Mouse (Mus musculus): ENCODE measurements around the gene Cnbd2. TPM values are rescaled to one million over a fixed set of nuclear protein-coding genes. Genes with fewer than 3 reads are reported as not detected.
A peak's percentile ranks its signal among the peaks of the same experiment; 100 is the strongest.

The Cnbd2 gene
- polyA plus RNA-seq, 1 experiment from 2014 or later: 4.9 TPM

DNA sequence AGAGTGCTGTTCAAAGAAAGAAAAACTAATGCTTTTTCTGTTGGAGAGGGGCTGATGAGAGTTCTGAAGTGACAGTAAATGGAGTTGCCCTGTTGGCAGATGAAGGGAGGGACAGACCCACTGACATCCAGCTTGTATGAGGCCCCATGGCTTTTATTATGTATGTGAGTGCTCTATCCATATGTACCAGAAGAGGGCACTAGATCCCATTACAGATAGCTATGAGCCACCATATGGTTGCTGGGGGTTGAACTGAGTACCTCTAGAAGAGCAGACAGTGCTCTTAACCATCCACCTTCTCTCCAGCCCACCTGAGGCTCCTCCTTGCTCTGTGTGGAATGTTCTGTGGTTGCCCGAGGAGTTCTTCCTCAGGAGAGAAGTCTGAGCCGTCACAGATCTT is 6.3 kb upstream of the Cnbd2 start:
- ATAC-seq (0 out of 2 replicates have a peak, but pooled peaks have one; percentile 15), DNase-seq (ENCODE audit: low spot score) (peak; percentile 68)
- H3K4me3 ChIP-seq (ENCODE audit: low read depth, low read length): no peak overlapping the region
- no peak overlapping the region for H3K27ac ChIP-seq (ENCODE audit: low read depth, low read length)
- H3K36me3 ChIP-seq (ENCODE audit: control insufficient read depth, insufficient read depth, low read length): peaks cover 56% of the 10 kb centered on the region
- WGBS: 78% methylated on average over 2 of the region's 2 CpGs
- no peaks in the 10 kb centered on the region for H3K27me3 ChIP-seq (replicated peaks; ENCODE audit: control insufficient read depth, insufficient read depth, low read length)
- H3K4me1 ChIP-seq (ENCODE audit: control insufficient read depth, insufficient read depth, low read length): no peaks in the 10 kb centered on the region
- H3K9me3 ChIP-seq (replicated peaks; ENCODE audit: control insufficient read depth, low read length): no peaks in the 10 kb centered on the region
- H3K9ac ChIP-seq (ENCODE audit: low read length): no peak overlapping the region
- no peak overlapping the region for H3K4me2 ChIP-seq (ENCODE audit: low read length)

DNA sequence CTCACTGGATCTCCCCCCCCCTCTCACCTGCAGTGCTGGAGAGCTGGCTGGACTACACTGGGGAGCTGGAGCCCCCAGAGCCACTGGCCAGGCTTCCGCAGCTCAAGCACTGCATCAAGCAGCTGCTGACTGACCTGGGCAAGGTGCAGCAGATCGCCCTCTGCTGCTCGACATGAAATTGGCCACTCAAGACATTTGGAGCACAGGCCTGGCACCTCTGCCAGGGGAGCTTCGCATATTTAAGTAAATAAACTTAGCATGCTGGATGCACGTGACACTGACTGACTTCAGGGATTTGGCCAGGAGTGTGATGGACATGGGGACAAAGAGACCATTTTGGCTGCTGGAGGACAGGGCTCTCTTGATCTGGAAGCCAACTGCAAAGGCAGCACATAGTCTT is 4.8 kb upstream of the Cnbd2 start:
- peak; percentile 33 for DNase-seq (ENCODE audit: low spot score)
- no peak for ATAC-seq

DNA sequence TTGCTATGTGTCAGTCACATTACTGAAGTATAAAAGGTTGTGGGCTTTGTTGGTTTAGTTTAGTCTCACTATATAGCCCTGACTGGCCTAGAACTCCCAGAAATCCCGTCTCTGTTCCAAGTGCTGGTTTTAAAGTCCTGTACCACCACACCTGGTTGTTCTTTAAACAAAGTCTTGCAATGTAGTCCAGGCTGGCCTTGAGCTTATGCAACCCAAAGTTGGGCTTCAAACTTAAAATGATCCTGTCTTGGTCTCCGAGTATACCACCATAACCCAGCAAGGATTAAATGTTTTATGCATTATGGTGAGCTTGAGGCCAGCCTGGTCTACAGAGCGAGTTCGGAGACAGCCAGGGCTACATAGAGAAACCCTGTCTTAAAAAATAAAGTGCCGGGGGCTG is 2.2 kb upstream of the Cnbd2 start:
- Histone ChIP-seq H3K27me3 (replicated peaks; ENCODE audit: control insufficient read depth, insufficient read depth, low read length) (no peaks in the 10 kb centered on the region), H3K36me3 (ENCODE audit: control insufficient read depth, insufficient read depth, low read length) (peaks cover 19% of the 10 kb centered on the region), H3K4me3 (ENCODE audit: low read depth, low read length) (no peak overlapping the region), H3K4me2 (ENCODE audit: low read length) (no peak overlapping the region), H3K27ac (ENCODE audit: low read depth, low read length) (no peak overlapping the region), H3K4me1 (ENCODE audit: control insufficient read depth, insufficient read depth, low read length) (no peaks in the 10 kb centered on the region), H3K9me3 (replicated peaks; ENCODE audit: control insufficient read depth, low read length) (no peaks in the 10 kb centered on the region), H3K9ac (ENCODE audit: low read length) (no peak overlapping the region)
- no peak for ATAC-seq
- no peak for DNase-seq (ENCODE audit: low spot score)
- WGBS: 96% methylated on average over 5 of the region's 5 CpGs

More for the DNA sequence above, 4.8 kb upstream of the Cnbd2 start:
- no peak overlapping the region for H3K27ac ChIP-seq (ENCODE audit: low read depth, low read length)
- no peak overlapping the region for H3K9ac ChIP-seq (ENCODE audit: low read length)
- no peak overlapping the region for H3K4me2 ChIP-seq (ENCODE audit: low read length)
- H3K36me3 ChIP-seq (ENCODE audit: control insufficient read depth, insufficient read depth, low read length): peaks cover 42% of the 10 kb centered on the region
- no peak overlapping the region for H3K4me3 ChIP-seq (ENCODE audit: low read depth, low read length)
- no peaks in the 10 kb centered on the region for H3K27me3 ChIP-seq (replicated peaks; ENCODE audit: control insufficient read depth, insufficient read depth, low read length)
- WGBS: 50% methylated on average over 5 of the region's 5 CpGs
- H3K9me3 ChIP-seq (replicated peaks; ENCODE audit: control insufficient read depth, low read length): no peaks in the 10 kb centered on the region
- H3K4me1 ChIP-seq (ENCODE audit: control insufficient read depth, insufficient read depth, low read length): no peaks in the 10 kb centered on the region

DNA sequence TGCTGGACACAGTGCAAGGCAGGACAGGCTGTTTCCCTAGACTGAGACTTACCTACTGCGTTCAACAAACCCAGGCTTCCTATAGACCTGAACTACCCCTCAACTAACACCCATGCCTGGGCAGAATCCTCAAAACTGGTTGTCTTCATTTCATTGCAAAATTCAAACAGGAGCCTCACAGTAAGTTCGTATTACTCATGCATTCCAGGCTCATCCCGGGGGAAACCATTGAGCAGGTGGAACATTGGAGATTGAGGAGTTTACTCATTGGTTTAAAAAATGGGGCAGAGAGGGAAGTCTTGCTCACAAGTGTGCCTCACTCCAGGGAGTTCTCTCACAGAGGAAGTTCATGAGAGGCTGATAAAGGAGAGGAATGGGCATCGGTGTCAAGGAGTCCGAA is 1.6 kb upstream of the Cnbd2 start:
- DNase-seq (ENCODE audit: low spot score) (no peak), ATAC-seq (no peak)
- H3K4me3 ChIP-seq (ENCODE audit: low read depth, low read length): no peak overlapping the region
- no peak overlapping the region for H3K27ac ChIP-seq (ENCODE audit: low read depth, low read length)
- 97% methylated on average over 5 of the region's 5 CpGs for WGBS
- H3K9ac ChIP-seq (ENCODE audit: low read length): no peak overlapping the region
- no peaks in the 10 kb centered on the region for H3K4me1 ChIP-seq (ENCODE audit: control insufficient read depth, insufficient read depth, low read length)
- H3K36me3 ChIP-seq (ENCODE audit: control insufficient read depth, insufficient read depth, low read length): peaks cover 14% of the 10 kb centered on the region
- H3K4me2 ChIP-seq (ENCODE audit: low read length): no peak overlapping the region
- no peaks in the 10 kb centered on the region for H3K27me3 ChIP-seq (replicated peaks; ENCODE audit: control insufficient read depth, insufficient read depth, low read length)
- H3K9me3 ChIP-seq (replicated peaks; ENCODE audit: control insufficient read depth, low read length): no peaks in the 10 kb centered on the region

DNA sequence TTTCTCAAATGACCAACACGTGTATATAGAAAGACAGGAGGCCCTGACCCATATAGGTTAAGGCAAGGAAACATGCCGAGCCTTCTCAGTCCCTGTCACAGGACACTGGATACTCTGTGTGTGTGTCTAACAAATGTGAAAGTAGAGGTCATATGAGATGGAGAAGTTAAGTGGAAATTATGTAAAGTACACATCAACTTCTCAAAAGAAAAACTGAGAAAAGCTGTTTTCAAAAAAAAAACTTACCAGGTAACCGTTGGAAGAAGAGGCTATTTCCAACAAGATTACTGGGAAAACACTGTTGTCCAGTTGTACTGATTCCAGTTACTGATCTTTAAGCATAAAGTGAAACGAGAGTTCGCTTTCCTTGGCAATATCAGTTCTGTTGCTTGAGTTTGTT is 1.2 kb upstream of the Cnbd2 start:
- Histone ChIP-seq H3K4me2 (ENCODE audit: low read length) (peak overlapping the region; percentile 83), H3K27me3 (replicated peaks; ENCODE audit: control insufficient read depth, insufficient read depth, low read length) (no peaks in the 10 kb centered on the region), H3K36me3 (ENCODE audit: control insufficient read depth, insufficient read depth, low read length) (peaks cover 11% of the 10 kb centered on the region; the same call in 1 of the 2 replicates), H3K9ac (ENCODE audit: low read length) (no peak overlapping the region), H3K4me3 (ENCODE audit: low read depth, low read length) (peak overlapping the region; percentile 93; the same call in 1 of the 2 replicates), H3K27ac (ENCODE audit: low read depth, low read length) (no peak overlapping the region), H3K9me3 (replicated peaks; ENCODE audit: control insufficient read depth, low read length) (no peaks in the 10 kb centered on the region), H3K4me1 (ENCODE audit: control insufficient read depth, insufficient read depth, low read length) (no peaks in the 10 kb centered on the region)
- no peak for DNase-seq (ENCODE audit: low spot score)
- 88% methylated on average over 5 of the region's 5 CpGs for WGBS
- ATAC-seq: no peak

DNA sequence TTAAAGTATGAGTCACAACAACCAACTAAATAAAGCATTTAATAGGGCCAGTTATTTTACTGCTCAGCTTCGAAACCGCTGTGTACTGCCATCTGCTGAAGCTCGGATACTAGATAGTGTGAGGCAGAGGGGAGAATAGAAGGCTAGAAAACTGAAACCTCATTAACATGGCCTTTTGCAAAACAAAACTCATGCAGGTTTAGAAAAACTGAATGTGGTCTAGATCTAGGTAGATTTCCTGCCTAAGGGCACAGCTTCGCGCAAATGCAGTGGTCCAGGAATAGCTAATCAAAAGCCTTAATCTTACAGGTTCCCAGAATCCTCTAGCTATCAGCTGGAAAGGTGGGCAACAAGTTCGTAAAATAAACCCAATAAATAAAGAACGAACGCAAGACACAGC is 658 bp upstream of the Cnbd2 start:
- DNase-seq (ENCODE audit: low spot score) (peak; percentile 33), ATAC-seq (0 out of 2 replicates have a peak, but pooled peaks have one; percentile 4)
- peak overlapping the region; percentile 83 for H3K4me2 ChIP-seq (ENCODE audit: low read length)
- H3K4me1 ChIP-seq (ENCODE audit: control insufficient read depth, insufficient read depth, low read length): no peaks in the 10 kb centered on the region
- peak overlapping the region; percentile 92 for H3K9ac ChIP-seq (ENCODE audit: low read length)
- peak overlapping the region; percentile 94 for H3K27ac ChIP-seq (ENCODE audit: low read depth, low read length)
- 18% methylated on average over 8 of the region's 8 CpGs for WGBS
- H3K36me3 ChIP-seq (ENCODE audit: control insufficient read depth, insufficient read depth, low read length): peaks cover 10% of the 10 kb centered on the region; the same call in 1 of the 2 replicates
- H3K9me3 ChIP-seq (replicated peaks; ENCODE audit: control insufficient read depth, low read length): no peaks in the 10 kb centered on the region
- H3K4me3 ChIP-seq (ENCODE audit: low read depth, low read length): peak overlapping the region; percentile 93
- no peaks in the 10 kb centered on the region for H3K27me3 ChIP-seq (replicated peaks; ENCODE audit: control insufficient read depth, insufficient read depth, low read length)

DNA sequence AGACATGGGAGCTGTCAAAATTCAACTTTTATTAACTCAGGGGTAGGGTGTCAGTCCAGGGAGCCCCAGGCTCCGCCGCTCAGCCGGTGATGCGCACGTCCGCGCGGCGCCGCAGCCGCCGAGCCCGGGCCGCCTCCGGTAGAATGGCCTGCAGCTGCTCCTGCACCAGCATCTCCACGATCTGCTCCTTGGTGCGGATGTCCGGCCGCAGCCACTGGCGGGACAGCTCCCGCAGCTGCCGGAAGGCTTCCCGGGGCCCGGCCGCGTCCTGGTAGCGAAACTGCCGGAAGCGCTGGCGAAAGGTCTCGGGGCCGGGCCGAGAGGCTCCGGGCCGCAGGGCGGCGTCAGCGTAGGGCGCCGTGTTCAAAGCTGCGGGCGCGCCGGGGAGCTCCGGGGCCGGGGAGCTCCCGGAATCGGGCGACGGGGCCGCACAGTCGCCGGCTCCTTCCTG is 233 bp upstream of the Cnbd2 start:
- Histone ChIP-seq H3K4me1 (ENCODE audit: control insufficient read depth, insufficient read depth, low read length) (no peaks in the 10 kb centered on the region), H3K9me3 (replicated peaks; ENCODE audit: control insufficient read depth, low read length) (no peaks in the 10 kb centered on the region), H3K27me3 (replicated peaks; ENCODE audit: control insufficient read depth, insufficient read depth, low read length) (no peaks in the 10 kb centered on the region), H3K9ac (ENCODE audit: low read length) (peak overlapping the region; percentile 92), H3K36me3 (ENCODE audit: control insufficient read depth, insufficient read depth, low read length) (peaks cover 6% of the 10 kb centered on the region; the same call in 1 of the 2 replicates), H3K27ac (ENCODE audit: low read depth, low read length) (peak overlapping the region; percentile 94), H3K4me3 (ENCODE audit: low read depth, low read length) (peak overlapping the region; percentile 93), H3K4me2 (ENCODE audit: low read length) (peak overlapping the region; percentile 83)
- under 1% methylated on average over 53 of the region's 53 CpGs for WGBS
- ATAC-seq: peak; percentile 43
- no peak for DNase-seq (ENCODE audit: low spot score)

DNA sequence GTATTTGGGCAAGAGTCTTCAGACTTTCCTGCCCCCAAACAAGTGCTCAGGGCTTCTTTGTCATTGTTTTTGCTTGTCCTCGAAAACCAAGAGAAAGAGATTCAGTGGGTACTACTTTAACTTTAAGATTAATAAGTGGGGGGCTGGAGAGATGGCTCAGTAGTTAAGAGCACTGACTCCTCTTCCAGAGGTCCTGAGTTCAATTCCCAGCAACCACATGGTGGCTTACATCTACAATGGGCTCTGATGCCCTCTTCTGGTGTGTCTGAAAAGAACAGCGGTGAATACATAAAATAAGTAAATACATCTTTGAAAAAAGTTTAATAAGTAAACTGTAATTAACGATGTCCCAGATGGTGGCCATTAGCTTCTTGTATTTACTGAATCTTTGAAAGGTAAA is 1.1 kb downstream of the Cnbd2 start:
- H3K27ac ChIP-seq (ENCODE audit: low read depth, low read length): peak overlapping the region; percentile 94; the same call in 1 of the 2 replicates
- ATAC-seq: no peak
- H3K9ac ChIP-seq (ENCODE audit: low read length): peak overlapping the region; percentile 92
- no peaks in the 10 kb centered on the region for H3K4me1 ChIP-seq (ENCODE audit: control insufficient read depth, insufficient read depth, low read length)
- peaks cover 1% of the 10 kb centered on the region; the same call in 1 of the 2 replicates for H3K36me3 ChIP-seq (ENCODE audit: control insufficient read depth, insufficient read depth, low read length)
- WGBS: 48% methylated on average over 3 of the region's 3 CpGs
- no peaks in the 10 kb centered on the region for H3K27me3 ChIP-seq (replicated peaks; ENCODE audit: control insufficient read depth, insufficient read depth, low read length)
- H3K4me3 ChIP-seq (ENCODE audit: low read depth, low read length): peak overlapping the region; percentile 93
- peak overlapping the region; percentile 83 for H3K4me2 ChIP-seq (ENCODE audit: low read length)
- no peaks in the 10 kb centered on the region for H3K9me3 ChIP-seq (replicated peaks; ENCODE audit: control insufficient read depth, low read length)
- no peak for DNase-seq (ENCODE audit: low spot score)

DNA sequence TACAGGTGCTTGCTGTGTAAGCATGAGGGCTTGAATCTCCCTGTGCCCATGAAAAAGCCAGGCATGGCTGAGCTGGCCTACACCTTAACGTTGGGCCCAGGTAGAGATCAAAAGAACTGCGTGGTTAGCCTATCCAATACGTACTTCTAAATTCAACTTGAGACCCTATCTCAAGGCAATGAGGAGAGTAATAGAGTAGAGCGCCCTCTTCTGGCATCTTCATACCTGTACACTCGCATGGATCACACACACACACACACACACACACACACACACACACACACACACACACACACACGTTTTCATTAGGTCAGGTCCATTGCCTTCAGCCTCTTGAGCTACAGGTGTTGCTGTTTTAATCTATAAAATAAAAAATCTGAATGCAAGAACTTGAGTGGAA is 2.7 kb downstream of the Cnbd2 start:
- Histone ChIP-seq H3K4me3 (ENCODE audit: low read depth, low read length) (no peak overlapping the region), H3K27me3 (replicated peaks; ENCODE audit: control insufficient read depth, insufficient read depth, low read length) (no peaks in the 10 kb centered on the region), H3K27ac (ENCODE audit: low read depth, low read length) (no peak overlapping the region), H3K4me2 (ENCODE audit: low read length) (no peak overlapping the region), H3K36me3 (ENCODE audit: control insufficient read depth, insufficient read depth, low read length) (no peaks in the 10 kb centered on the region), H3K9ac (ENCODE audit: low read length) (no peak overlapping the region), H3K9me3 (replicated peaks; ENCODE audit: control insufficient read depth, low read length) (no peaks in the 10 kb centered on the region), H3K4me1 (ENCODE audit: control insufficient read depth, insufficient read depth, low read length) (no peaks in the 10 kb centered on the region)
- DNase-seq (ENCODE audit: low spot score) (no peak), ATAC-seq (no peak)
- WGBS: 96% methylated on average over 6 of the region's 6 CpGs
